Mouse (Mus musculus): ENCODE measurements around the gene Gli3.

DNA sequence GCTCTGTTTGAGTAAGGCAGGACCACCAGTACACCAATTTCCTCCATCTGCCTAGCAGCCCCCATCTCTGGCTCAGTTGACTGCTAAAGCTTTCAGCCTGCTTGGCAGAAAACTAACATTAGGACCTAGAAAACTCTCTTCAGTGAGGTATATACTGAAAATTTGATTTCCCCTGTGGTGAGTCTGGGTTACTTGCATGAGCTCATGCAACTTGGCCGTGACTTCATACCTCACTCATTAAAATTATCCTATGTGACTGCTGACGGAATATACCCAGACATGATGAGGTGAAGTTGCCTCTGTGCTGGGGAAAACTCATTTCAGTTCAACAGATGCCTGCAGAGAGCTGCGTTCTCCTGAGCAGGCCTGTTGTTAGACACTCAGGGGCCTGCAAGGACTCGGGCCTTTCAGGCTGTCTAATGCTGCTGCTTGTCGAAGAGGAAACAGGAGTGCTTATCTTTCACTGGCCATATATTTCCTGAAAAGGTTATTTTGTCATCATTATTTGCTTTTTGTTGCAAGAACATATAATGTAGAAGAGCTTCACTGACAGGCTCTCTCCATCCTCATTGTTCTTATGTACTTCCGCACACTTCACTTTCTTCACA, 127.4 kb downstream of the Gli3 start:
- TF ChIP-seq POLR2A (IDR thresholded peaks at IDR 0.05; ENCODE audit: borderline replicate concordance, extremely low read depth, insufficient read depth, insufficient read length, poor library complexity, severe bottlenecking): no peak
- TF ChIP-seq CTCF (IDR thresholded peaks at IDR 0.05; ENCODE audit: borderline replicate concordance, extremely low read depth, insufficient read depth, insufficient read length): no peak
